Mouse (Mus musculus) CD4-positive, CD25-positive, alpha-beta regulatory T cell, adult 4 months (primary cell): ENCODE data around the gene Ints1. TPM values are rescaled to one million over a fixed set of nuclear protein-coding genes. Genes with fewer than 3 reads are reported as not detected.

Source experiments
- ATAC-seq: one replicate; pipeline ENCODE4 v1.8.0; 2017
- polyA plus RNA-seq, 2 experiments: library from polyadenylated mRNA; unstranded; fragments of 100-300 nt; shearing (Covaris generic); gene quantifications; one replicate each; pipeline ENCODE4 v1.2.1; 2017

The Ints1 gene
- polyA plus RNA-seq = 10 to 100 TPM in 1 of 2 experiments, 1 to 10 TPM in 1; 8.8 to 18.3 TPM

DNA sequence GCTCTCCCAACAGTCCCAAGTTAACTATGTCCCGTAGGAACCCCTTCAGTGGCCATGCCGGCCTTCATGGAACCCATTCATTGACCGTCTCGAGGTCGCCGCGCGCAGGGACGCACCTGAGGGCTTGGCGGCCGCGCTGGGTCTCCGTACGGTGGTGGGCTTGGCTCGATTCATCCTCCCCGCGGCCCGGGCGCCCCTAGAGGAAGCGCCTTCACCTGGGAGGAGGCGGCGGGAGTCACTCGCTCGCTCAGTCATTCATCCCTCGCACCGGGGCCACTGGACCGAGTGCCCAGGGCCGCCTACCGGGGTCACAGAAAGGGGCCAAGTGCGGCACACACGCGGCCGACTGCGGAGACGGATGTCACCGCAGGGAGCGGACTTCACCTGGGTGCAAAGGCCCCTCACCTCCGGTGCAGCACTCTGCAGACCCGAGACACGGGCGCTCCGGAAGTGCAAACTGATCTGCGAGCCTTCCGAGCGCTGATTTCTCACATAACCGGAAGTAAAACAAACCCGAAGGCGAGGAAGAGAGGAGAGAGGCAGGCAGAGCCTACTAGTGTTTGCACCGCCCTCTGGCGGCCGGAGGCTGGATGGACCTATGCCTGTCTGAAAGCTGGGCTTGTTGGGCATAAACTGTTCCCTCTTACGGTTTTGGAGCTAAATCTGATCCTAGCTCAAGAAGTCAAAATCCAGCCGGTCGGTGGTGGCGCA, at the start of gene Ints1:
Gene Ints1 (minus strand): TSS at position 459 of the 711 bp plus-strand sequence.
- ATAC-seq = peak; percentile 100

DNA sequence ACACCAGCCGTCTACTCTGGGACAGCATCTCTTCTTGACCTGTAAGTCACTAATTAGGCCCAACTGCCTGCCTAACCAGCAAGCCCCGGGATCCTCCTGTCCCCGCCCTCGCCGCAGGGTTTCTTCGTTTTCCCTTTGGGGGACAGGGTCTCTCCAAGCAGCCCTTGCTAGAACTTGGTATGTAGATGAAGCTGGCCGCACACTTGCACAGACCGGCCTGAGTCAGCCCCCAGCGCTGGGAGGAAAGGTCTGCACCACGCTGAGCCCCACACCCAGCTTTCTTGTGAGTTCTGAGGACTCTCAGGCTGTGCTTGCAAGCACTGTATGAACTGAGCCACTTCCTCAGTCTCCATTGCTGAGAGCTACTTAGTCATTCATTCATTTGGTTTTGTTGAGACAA, 49.1 kb upstream of the Ints1 start:
- no peak for ATAC-seq

DNA sequence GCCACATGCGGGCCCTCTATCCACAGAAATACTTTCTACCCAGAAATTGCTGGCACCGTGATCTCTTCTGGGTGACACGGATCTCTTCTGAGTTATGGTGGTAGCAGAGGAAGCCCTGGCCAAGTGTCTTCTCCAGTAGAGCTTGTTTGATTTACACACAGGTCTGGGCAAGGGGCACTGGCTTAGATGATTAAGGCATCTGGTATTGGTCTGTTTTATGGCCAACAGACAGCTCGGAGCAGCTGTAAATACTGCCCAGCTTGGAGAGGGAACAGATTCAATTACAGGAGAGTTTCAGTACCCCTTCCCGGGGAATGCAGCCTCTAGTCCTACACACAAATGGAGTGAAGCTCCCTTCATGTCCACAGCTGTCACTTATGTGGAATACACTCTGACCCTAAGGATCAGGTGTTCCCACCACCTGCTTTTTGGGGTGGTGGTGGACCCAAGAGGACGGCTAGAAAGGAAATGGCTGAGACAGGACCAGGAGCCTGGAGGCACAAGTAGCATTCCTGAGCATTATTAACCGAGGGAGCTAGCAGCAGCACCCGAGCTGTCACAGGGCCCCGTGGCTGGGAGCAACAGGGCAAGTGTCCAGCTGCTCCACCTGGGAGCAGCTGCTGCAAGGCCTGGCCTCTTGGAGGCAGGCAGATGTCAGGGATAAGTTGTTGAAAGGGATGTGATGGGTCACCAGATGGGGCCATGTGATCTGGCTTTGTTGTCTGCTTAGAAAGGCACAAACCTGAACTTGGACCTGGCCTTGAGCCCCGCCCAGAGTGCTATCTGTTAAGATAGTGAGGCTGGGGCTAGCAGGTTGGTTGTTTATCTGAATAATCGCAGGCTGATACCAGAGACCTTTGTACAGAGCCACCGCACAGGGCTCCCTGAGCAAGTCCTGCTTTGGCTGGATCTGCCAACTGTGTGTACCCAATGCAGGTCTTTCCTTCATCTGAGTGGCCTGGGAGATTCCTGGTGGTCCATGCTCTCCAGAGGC, 46.3 kb upstream of the Ints1 start:
- ATAC-seq = no peak

DNA sequence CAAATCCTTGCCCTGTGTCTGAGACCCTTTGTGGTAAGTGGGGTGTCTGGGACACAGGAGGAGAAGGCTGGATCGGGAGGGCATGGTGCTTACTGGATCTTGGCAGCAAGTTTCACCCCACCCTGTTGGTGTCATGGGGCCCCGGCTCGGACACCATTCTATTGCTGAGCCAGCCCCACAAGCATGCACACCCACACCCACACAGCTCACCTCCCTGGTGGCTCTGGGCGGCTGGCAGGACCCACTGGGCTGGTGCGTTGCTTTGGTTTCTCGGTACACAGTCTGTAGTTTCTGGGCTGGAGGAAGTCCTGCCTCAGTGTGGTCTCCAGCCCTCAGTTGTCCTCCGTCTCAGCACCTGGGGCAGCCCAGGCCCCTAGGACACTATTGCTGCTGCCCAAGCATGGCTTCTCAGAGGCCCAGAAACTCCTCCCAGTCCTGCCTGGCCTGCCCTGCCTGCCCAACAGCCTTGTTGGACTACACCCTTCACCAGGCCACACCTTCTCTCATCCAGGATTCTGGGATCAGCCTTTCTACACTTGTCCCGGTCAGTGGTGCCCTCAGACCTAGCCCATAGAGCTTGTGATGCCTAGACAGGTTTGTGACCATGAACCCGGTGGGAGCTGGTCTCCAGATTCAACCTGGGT, 44.2 kb upstream of the Ints1 start, which contains the start of gene Tmem184a:
Gene Tmem184a (minus strand): TSS at position 380 of the 644 bp plus-strand sequence.
- ATAC-seq = no peak

DNA sequence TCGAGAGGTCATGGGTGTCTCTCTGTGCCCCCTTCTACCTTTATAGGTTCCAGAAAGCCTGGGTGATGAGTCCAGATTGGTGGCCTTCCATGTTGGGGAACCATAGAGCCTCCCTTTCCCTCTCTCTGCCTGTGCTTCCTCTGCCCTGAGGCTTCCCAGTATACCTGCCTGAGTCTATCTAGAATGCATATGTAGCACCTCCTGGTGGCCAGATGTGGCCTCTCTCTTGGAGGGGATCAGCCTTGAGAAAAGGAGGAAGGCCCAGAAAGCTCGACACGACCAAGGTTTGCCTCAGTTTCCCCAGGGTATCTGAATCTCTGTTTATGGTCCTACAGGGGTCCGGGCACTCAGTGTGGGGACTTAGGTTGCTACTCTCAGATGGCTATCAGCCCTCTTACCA, 43.3 kb upstream of the Ints1 start:
- ATAC-seq = no peak

DNA sequence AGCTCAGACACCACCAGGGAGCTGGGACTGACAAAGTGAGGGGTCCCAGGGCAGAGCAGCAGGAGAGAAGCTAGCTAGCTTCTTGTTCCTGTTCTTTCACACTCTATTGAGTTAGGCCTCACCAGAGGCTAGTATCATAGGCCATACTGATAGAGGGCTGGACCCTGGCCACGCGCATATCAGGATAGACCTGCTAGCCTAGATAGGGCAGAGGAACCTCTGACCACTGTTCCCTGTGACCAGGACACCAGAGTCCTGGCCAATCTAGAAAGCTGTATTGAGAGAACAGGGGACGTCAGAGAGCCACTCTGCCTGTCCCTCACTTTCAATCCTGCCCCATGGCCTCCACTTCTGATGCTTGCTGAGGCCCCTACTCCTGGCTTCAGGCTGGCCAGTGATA, 42.6 kb upstream of the Ints1 start:
- ATAC-seq = no peak

DNA sequence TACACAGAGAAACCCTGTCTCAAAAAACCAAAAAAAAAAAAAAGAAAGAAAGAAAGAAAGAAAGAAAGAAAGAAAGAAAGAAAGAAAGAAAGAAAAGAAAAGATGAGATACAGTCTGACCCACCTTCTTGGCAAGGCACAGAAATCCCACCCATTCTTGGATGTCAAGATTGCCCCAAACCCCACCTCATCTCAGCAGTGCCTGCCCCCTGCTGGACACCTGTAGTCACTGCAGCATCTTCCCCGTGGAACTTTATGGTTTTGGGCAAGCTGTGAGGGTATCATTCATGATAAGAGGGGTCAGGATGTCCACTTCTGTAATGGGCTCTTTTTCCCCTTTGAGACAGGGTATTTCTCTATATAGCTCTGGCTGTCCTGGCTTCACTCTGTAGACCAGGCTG, 41.8 kb upstream of the Ints1 start:
- no peak for ATAC-seq

DNA sequence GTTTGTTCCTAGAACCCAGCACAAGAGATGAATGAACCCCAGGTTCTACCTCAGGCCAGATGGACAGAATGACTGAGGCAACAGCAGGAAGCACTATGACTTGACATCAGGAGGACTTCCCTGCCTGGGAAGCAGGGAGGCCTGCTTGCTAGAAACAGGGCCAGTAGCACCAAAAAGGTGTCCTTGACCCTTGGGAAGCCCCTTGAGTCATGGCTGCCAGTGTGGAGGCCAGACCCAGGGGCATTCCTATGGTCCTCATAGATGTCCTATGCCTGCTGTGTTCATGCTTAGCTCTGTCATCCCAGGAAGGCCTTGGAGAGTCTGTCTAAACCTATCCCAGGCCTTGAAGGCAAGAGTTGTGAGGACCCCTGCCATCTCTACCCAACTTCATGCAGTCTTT, 41.0 kb upstream of the Ints1 start:
- no peak for ATAC-seq

DNA sequence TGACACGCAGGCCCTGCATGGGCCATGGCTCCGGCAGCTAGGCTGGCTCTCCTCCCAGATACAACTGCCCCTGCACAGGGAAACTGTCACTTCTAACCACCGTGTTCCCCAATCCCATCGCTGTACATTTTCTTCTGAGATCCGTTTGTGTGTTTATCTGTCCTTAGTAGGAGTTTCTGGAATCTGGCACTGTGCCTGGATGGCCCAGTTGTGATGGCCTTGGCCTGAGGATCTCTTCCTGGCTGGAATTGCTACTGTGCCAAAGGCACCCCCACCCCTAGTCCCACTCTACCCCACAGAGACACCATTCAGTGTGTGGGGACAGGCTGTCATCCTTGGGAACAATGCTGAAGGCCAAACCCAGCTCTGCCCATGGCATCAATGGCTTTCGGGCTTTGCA, 40.5 kb upstream of the Ints1 start:
- no peak for ATAC-seq

DNA sequence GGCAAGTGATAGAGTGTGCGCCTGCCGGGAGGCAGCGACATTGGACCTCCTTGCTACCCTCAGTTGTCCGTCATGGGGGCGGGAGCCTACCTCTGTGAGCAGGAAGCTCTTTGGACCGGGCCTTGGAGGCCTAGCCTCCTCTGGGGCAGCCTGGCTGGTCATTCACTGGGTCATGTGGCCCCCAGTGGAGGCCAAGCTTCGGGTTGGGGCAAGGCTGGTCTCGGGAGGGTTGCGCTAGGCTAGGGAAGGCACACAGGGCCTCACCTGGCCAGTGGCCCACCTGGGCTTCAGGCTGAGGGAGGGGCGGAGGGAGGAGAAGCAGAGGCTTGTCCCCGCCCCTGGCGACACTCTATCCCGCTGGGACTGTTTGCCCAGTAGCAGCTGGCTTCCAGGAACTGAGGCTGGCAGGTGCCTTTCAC, 38.5 kb upstream of the Ints1 start:
- ATAC-seq = no peak

DNA sequence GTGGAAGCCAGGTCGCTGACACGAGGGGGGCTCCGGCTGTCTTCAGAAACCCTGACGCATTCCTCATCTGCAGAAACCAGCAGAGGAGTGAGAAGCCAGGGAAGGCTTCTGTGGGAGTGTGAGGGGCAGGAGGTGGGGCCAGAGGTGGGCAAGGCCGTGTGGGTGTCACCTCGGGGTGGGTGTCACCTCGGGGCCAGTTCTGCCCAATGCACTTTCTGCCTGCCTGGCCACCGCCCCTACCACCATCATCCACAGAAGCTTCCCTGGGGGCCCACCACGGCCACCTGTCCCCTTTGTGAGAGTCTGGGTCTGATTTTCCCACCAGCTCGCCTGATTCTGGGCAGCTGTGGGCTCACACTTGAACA, 37.6 kb upstream of the Ints1 start:
- ATAC-seq = no peak

DNA sequence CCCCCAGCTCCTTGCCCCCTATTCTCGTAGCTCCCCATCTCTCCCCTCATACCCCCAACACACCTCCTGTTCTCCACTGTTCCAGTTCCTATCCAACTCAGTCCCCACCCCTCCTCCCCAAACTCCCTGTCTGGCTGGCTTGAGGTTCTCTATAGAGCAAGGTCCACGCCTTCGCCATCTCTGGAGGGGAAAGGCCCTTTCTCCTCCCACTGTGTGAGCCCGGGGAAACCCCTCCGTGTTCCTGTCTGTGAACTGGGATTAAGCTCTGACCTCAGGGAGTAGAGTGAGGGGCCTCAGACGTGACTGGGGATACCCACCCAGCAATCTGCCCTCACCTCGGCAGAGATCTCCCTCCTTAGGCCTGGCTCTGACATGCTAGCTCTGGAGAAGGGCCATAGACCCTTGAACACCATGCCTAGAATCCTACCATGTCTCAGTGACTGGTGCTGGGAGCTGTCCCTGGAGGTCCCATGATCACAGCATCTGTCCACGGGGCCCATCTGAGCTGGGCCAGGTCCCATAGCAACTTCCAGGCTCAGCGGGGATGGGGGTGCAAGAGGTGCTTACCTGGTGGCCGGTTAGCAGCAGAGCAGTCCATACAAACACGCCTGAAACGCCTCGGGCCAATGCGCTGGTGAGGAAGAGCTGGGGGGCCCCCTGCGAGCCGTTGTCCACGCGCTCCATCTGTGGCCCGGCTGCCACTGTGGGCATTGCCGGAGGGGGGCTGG, 37.1 kb upstream of the Ints1 start:
- ATAC-seq = no peak

DNA sequence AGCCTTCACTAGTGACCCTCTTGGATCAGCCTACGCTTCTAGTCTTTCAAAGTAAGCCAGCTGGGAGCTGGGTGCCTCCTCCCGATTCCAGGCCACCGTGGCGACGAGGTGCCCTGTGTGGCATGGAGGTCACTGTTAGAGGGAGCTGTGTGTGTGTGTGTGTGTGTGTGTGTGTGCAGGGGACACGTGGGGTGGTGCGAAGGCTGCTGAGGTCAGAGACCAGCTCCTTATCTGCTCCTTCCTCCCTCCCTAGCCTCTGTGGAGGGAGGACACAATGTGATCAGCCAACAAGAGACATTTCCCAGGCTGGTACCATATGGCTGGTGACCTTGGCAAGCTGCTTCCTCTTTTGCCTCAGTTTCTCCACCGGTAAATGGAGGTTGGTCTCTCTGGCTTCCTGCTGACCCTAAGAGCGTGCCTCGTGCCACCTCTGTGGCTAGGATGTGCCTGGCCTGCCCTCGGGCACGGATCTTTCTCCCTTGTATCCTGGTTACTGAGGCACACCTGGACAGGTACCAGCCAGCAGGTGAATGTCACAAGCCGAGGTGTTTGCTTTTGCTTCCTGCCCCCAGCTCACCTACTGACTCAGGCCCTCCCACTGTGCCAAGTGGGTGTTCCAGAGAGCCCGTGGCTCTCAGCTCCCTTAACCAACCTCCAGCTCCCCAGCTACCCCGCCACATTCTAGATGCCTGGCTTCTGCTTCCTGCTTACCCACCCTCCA, 36.4 kb upstream of the Ints1 start:
- no peak for ATAC-seq

DNA sequence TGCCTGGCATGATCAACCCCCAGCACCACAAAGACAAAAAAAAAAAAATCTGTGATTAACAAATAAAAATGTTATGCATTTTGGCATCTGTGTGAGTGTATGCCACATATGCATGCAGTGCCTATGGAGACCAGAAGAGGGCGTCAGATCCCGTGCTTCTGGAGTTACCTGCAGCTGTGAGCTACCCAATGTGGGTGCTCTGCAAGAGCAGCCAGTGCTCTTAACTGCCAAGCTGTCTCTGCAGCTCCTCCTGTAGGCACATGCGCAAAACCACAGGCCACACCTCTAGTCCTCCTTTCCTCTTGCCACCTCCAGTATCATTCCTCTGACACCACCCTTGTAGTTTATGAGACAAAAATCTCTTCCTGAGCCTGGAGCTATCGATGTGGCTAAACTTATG, 33.9 kb upstream of the Ints1 start:
- no peak for ATAC-seq

DNA sequence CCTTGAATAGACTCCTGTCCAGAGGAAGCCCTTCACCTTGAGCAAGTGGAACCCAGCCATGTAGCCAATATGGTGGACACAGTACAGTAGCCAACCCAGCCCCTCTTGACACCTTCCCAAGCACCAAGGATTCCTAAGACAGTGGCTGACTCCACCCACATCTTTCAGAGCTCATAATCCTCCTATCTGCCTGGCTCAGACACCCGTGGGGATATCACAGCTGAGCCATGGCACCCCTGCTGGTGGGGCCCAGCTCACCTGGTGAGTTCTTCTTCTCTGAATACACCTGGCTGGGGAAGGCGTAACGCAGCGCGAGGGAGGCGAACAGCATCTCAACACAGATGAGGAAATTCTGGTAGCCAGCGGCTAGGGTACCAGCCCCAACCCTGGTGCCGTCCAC, 30.4 kb upstream of the Ints1 start:
- ATAC-seq = no peak

DNA sequence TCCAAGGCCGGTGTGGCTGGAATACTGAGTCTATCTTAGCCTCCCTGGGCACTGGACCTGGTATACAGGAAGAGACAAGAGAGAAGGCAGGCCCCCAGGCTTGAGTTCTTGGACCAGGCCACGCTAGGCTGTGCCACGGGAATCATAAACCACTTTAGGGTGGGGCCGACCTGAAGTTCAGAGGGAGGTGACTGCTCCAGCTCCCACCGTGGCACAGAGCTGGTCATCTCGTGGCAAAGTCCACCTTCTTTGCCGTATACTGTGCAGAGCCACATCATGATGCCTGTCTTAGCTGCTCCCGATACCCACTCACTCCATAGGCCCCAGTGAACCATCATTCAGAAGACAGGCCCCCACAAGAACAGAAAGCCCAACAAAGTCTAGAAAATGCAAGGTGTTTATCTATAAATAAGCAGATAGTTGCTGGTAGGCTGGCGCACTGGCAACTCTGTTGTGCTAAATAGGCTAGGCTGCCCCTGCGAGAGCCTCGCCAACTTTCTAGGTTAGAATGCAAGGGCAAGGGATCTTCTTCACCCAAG, 29.2 kb upstream of the Ints1 start:
- no peak for ATAC-seq

DNA sequence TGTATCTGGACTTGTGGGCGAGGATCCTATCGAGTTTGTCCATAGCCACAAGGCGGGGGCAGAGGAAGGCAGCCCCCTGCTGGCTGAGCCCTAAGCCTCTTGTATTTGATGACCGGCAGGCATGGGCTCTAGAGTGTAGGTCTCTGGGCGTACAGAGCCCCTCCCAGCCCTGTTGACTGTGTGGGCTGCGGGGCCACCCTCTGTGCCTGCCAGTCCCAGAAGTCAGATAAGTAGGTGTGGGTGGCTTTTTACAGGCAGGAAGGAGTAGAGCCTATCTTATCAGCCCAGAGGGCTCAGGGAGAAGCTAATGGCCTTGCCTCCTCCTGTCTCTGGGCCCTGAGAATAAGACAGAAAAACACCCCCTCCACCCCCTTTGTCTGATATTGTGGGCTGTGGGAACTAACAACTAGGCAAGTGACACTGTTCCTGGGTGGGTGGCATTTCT, 28.7 kb upstream of the Ints1 start:
- no peak for ATAC-seq

DNA sequence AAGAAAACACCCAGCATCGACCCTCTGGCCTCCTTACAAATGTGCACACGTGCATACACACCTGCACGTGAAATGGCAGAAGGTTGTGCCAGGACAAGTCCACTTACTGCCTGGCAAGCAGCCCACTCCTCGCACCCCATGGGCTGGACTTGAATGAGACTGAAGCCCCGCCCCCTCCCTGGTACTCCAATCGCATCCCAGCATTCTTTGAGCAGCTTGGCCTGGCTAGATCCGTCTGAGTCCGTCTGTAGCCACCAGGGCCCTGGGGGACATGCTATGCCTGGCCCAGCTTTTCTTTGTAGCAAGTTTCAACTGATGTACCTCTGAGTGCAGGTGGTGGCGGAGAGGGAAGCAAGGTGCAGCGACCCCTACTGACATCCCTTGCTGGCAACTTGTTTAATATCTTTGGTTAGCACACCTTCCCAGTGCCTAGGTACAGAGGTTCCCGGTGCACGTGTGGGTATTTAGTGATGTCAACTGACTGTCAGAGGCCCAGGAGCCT, 28.2 kb upstream of the Ints1 start:
- ATAC-seq = no peak

DNA sequence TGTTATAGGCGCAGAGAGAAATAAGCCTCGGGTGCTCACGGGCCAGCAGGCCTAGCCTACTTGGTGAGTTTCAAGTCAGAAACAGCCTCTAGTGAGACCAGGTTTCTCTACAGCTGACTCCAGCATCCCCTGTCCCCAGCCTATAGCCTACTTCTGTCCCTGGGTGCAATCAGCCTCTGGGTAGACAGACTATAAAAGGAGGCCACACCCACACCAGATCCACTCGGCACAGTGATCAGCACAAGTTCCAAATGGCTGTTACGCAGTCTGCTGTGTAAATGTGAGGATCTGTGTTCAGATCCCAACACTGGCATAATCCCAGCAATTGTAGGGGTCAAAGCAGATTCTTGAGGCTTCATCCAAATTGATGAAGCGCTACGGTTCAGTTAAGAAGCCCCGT, 27.7 kb upstream of the Ints1 start:
- ATAC-seq = no peak

DNA sequence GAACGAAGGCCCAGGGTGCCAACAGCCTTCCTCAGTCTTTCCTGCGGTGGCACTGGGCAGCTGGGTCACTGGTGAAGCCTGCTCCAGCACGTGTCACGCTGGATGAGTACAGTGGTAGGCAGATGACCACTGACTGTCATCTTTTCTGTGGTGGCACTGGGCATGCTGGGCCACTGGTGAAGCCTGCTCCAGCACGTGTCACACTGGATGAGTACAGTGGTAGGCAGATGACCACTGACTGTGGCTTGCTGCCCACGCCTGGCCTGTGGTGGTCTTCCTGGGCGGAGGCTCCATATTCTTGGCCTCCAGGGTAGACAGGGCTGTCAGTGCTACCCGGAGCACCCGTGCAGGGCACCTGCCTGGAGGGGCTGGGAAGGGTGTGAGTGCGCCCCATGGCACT, 26.4 kb upstream of the Ints1 start:
- no peak for ATAC-seq

DNA sequence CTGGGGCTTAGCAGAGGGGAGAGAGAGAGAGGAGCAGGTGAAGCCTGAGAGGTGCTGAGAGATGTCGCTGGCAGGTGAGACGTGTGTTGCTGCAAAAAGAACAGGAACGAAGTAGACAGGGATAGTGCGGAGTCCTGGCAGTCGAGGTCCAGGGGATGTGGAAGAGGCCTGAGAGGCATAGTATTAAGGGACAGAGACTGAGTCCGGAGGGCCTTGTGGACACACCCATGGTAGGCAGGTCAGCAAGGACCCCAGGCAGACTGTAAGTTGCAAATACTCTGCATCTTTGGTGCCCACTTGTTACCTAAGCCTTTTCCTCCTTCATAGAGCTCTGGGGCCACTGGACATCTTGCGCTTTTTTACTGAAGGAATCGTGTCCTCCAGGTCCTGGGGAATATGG, 25.8 kb upstream of the Ints1 start:
- no peak for ATAC-seq
